Mouse (Mus musculus): ENCODE measurements at regions not wholly inside any gene's neighbourhood (a gene's known extent, or its start where the extent isn't known, plus 50 kb on each side); places are given as distances from the start of the nearest gene placed in this dataset.

GRCm38 (mm10) chr14:114804643-114805042 is 287.4 kb upstream of the Gpc5 start:
- no peak for DNase-seq (ENCODE audit: low spot score in 2 of 2)

- DNase-seq (ENCODE audit: low spot score in 2 of 2): no peak
These were observed 283.4 kb upstream of the Gpc5 start for GRCm38 (mm10) chr14:114808621-114809020.

DNA sequence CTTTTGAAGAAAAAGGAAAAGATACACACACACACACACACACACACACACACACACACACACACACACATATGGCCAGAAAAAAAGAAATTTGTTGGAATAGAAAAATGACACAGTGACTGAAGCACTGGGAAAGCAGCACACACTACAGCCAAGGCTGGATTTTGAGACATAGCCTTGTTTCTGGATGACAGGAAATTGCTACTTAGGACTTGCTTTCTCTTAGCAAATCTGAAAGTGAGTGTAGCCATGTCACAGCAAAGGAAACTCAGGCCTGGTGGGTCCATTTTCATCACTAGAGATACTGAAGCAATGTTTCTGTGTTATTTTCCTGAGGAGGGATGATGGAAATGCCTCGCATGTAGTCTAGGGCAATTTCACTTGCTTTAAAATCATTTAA is 271.3 kb upstream of the Gpc5 start:
- DNase-seq (ENCODE audit: low spot score in 2 of 2): no peak

GRCm38 (mm10) chr14:114821098-114821594 is 270.9 kb upstream of the Gpc5 start:
- no peak for DNase-seq (ENCODE audit: low spot score in 2 of 2)

DNA sequence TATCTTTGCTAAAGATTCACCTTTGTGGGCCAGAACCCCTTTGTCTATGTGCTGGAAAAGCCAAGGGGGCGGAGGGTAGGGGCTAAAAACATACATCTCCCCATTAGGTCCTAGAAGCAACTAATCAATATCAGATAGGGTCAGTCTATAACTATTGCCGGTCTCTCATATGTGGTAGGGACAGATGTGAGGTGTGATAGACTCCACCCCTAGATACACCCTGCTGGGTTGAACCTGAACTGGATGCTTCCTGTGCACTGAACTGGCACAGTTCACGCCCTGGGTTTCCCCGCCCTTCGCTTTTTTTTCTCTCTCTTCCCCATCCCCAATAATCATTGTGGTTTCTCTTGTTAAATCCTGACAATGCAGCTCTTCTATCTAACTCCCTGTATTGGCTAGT is 270.3 kb upstream of the Gpc5 start:
- DNase-seq (ENCODE audit: low spot score in 2 of 2): no peak

DNA sequence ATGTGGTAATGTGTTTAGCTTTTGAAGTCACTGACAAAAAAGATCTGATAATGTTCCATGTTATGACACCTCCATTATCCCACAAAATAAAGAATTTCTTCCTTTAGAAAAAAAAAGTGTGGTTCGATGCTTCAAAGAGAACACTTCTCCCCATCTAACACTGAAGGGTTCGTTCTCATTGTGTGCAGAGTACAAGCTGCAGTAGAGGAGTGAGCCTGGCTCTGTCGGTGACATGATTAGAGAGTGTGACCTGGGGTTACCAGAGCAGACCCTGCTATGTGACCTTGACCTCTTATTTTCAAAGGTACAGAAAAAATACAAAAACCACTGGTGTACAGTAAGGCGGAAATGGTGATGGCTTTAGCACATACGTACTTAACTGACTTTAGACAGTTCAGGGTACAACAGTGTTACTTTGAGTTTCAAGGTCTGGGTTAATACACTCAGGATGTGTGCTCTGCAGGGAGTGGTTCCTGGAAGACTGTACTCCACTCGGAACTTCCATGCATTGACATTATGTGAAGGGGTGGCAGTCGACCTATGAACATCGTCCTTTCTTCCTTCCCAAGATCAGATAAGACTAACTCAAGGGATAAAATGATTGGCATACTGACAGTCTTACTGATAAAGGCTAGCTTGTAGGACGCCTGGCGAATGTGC is 265.2 kb upstream of the Gpc5 start:
- DNase-seq (ENCODE audit: low spot score in 2 of 2): no peak

GRCm38 (mm10) chr14:114829310-114829709 is 262.7 kb upstream of the Gpc5 start:
- no peak for DNase-seq (ENCODE audit: low spot score in 2 of 2)

- DNase-seq (ENCODE audit: low spot score in 2 of 2): no peak
These were observed 259.0 kb upstream of the Gpc5 start for GRCm38 (mm10) chr14:114832987-114833386.

- no peak for DNase-seq (ENCODE audit: low spot score in 2 of 2)
These were observed 255.2 kb upstream of the Gpc5 start for GRCm38 (mm10) chr14:114836723-114837349.

DNA sequence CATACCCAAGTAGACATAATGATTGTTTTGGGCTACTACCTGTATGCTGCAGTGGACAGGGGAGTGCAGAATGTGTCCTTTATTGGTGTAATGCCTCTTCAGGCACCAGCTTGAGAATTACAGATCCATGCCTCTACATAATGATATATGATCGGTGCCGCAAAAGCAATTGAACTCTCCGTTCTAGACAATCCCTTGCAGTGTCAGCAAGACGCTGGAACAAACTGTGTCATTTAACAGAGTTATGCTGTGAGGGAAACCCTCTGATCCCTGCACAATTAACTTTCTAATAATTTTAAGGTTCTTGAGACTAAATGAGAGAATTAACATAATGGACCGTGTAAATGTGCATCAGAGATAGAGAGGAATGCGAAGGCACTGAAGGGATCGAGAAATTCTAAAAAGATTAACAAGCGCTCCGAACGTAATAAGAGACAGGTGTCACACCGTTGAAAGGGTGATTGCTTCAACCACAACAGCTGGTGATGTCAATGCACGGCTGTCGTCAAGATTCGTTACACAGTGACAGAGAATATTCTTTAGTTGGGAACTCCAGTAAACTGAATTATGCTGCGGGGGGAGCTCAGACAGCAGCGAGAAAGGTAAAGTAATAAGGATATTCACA is 254.3 kb upstream of the Gpc5 start:
- DNase-seq (ENCODE audit: low spot score in 2 of 2): no peak

- no peak for DNase-seq (ENCODE audit: low spot score in 2 of 2)
These were observed 252.6 kb upstream of the Gpc5 start for GRCm38 (mm10) chr14:114839340-114839903.

GRCm38 (mm10) chr14:114840766-114841165 is 251.2 kb upstream of the Gpc5 start:
- DNase-seq (ENCODE audit: low spot score in 2 of 2): no peak

- no peak for DNase-seq (ENCODE audit: low spot score in 2 of 2)
These were observed 250.5 kb upstream of the Gpc5 start for GRCm38 (mm10) chr14:114841552-114841951.

DNA sequence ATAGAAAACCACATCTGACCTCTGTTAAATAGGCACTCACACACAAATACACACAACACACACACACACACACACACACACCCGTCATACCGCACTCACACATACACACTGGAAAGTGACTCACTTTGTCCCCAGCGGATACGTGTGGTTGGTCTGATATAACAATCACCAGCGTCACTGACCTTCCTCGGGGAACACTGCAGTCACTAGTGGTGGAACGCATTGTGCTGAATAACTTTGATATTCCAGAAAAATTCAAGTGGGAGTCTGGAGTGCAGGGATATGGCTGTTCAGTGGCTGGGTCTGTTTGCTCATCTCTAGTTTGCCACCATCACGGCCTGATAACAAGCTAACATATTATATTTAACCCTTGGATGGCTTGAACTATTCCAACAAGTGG is 249.7 kb upstream of the Gpc5 start:
- no peak for DNase-seq (ENCODE audit: low spot score in 2 of 2)

DNA sequence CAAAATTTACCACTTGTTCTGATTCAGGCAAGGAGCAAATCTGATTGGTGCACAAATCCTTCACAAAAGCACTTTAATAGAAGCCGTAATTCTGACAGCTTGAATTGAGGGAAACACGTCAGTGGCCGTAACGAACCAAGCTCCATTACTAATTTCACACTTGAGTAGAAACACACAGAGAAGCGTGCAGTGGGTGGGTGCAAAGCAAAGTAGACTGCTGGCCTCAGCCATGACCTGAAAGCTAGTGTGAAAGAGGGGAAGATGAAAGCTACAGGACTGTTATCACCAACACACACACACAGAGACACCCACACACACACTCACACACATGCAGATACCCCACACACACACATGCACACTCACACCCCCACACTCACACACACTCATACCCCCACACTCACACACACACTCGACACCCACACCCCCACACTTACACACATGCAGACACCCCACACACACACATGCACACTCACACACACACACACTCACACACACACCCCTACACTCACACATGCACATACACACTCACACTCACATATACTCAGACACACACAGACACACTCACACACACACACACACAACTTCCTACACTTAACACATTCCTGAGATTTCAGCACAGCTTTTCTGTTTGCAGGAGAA is 248.8 kb upstream of the Gpc5 start:
- no peak for DNase-seq (ENCODE audit: low spot score in 2 of 2)

DNA sequence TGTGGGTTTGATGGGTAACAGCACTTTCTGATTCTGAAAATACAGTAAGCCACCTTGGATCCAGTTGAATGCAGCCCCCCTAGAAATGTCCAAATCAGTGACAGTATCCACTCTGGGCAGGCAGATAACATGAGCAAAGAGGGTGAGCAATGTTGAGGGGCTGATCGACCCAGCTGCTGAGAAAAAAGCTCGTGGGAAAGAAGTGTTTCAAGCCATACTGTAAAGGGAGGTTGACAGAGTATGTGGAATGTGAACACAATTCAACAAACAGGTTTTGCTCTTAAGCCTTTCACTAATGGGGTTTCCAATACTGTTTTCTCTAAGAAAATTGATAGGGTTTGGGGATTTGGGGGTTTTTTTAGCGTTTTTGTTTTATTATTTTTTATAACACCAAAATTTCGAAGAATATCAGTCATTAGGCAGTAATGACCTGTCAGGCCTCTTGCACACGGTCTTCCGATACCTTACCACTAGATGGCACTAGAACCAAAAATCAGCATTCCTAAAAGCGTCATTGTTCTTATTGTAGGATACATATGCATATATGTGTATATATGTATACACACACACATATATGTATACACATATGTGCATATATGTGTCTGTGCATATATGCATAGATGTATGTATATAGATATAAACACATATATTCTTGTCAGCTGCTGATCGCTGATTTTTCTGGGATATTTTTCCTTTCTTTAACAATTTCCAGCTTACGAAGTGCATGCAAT is 237.5 kb upstream of the Gpc5 start:
- DNase-seq (ENCODE audit: low spot score in 2 of 2): no peak

DNA sequence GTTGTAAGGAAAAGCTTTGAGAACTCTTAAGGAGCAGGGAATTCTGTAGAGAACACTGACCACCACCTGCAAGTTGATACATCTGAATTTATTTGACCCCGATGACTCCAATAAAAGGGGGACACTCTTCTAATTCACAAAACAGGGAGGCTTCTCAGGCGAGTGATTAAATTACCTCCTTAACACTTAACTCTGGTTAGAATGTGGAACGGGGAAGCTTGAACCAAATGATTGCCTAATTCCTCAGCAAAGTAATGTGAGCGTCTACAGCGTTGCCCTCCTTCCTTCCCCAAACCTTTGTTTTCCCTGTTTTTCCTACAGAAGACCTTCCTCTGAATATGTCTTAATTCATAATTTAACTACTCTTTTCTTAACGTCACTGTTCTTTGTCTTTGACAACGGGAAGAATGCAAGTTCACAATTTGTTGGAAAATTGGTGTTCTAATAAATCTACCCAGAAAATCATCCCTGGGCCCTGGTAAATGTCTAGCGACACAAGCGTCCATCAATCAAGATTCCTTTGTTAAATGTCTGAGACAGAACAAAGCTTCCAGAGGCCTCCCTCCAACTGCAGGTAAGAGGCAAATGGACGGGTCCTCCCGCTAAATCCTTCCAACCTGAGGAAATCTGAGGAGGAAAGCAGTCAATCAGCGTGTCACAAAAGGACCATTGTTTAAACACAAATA is 236.8 kb upstream of the Gpc5 start:
- no peak for DNase-seq (ENCODE audit: low spot score in 2 of 2)

DNA sequence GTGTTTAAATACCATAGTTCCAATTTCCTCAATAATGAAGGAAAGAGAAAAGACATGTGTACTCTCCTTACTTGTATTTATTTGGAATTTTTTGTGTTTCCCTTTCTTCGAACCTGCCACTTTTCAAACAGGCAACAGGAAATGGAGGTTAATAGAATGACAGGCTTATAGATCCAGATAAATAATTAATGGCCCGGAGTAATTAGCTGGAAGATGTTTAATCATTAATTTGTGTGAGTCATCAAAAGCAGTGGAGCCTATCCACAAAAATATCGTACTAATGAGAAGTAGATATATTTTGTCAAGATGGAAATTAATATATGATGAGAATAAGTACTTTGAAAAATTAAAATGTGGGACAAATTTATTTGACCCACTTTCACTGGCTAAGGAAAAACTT is 236.3 kb upstream of the Gpc5 start:
- no peak for DNase-seq (ENCODE audit: low spot score in 2 of 2)

DNA sequence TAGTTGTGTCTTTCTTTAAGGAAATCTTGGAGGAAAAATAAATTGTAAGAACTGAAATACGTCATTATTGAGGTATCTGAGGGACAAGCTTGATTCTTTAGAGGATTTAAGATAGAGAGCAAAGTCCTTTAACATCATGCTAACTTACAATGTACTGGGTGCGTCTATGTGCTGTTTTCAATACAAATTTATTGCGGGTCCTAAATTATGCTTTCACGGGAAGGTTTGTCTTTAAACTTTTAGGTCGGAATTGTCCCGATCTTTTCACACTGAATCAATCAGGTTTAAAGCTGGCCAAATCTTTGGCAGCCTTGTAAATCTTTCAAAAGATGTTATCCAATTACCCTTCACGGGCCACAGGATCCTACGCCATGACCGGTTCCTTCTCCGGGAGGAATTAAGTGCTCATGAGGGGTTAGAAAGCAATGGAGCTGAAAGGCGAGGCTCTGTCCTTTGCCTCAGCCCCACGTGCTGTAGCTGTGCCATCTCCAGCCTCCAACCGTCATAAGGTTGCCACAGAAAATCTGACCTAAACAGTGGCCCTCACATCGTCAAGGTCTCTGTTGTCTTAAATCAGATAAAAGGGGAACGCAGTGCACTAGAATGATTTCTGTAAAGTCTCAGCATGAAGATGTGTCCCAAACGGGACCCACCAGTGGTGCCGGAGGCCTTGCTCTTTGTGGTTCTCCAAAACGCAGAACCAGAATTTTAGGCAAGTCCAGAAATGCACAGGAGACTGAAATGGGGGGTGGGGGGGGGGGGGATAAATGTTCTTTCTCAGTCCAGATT is 235.6 kb upstream of the Gpc5 start:
- no peak for DNase-seq (ENCODE audit: low spot score in 2 of 2)

GRCm38 (mm10) chr14:114857171-114857570 is 234.8 kb upstream of the Gpc5 start:
- no peak for DNase-seq (ENCODE audit: low spot score in 2 of 2)
